21 mouse cellular contexts compared by ENCODE assay signal in genomic region chr14:57621699-57622098, GRCm38 (mm10). TPM values are rescaled to one million over a fixed set of nuclear protein-coding genes. Genes with fewer than 3 reads are reported as not detected.
DNase-seq lines count a peak whose midpoint lies in the region; ATAC-seq and TF ChIP-seq lines count a peak whose summit lies in the region.
"Had no signal": no experiment of that assay in that cellular context is flagged by ENCODE, and none has a peak within 500 bp of the region (broad histone marks: within the 10 kb centered on the region; RNA-seq: fewer than 3 reads in every experiment).

No protein-coding gene starts in this region.

- no peaks in the 10 kb centered on the region; the same call in 1 of the 2 replicates for H3K4me1 ChIP-seq in heart, embryonic 10.5 days
- 0 out of 2 replicates have a peak, but pooled peaks cover 3% of the 10 kb centered on the region for H3K4me1 ChIP-seq in hindbrain, postnatal 0 days (ENCODE audit: insufficient read depth, low read length)
- H3K4me1 ChIP-seq: embryonic facial prominence, embryonic 13.5 days; intestine, embryonic 15.5 days had no signal

- H3K9me3 ChIP-seq in heart, embryonic 10.5 days = no peaks in the 10 kb centered on the region
- H3K9me3 ChIP-seq in hindbrain, postnatal 0 days (ENCODE audit: low read length) = no peaks in the 10 kb centered on the region
- H3K9me3 ChIP-seq: embryonic facial prominence, embryonic 13.5 days; forebrain, embryonic 15.5 days; heart, embryonic 15.5 days; hindbrain, embryonic 13.5 days; intestine, embryonic 15.5 days had no signal

- no peak overlapping the region for H3K4me2 ChIP-seq in hindbrain, postnatal 0 days (ENCODE audit: low read depth, low read length)
- H3K4me2 ChIP-seq: embryonic facial prominence, embryonic 13.5 days; forebrain, embryonic 15.5 days; heart, embryonic 15.5 days; hindbrain, embryonic 13.5 days; intestine, embryonic 15.5 days had no signal

- no peak overlapping the region for H3K27ac ChIP-seq in heart, embryonic 10.5 days
- no peak overlapping the region for H3K27ac ChIP-seq in hindbrain, postnatal 0 days
- H3K27ac ChIP-seq: embryonic facial prominence, embryonic 13.5 days; forebrain, embryonic 15.5 days; heart, embryonic 15.5 days; hindbrain, embryonic 13.5 days; intestine, embryonic 15.5 days had no signal

- no peak overlapping the region for H3K9ac ChIP-seq in hindbrain, postnatal 0 days (replicated peaks; ENCODE audit: low read length)
- H3K9ac ChIP-seq: embryonic facial prominence, embryonic 13.5 days; forebrain, embryonic 15.5 days; heart, embryonic 15.5 days; hindbrain, embryonic 13.5 days; intestine, embryonic 15.5 days had no signal

- no peak overlapping the region for H3K4me3 ChIP-seq in heart, embryonic 10.5 days
- H3K4me3 ChIP-seq in hindbrain, postnatal 0 days (ENCODE audit: low read length) = no peak overlapping the region
- H3K4me3 ChIP-seq: embryonic facial prominence, embryonic 13.5 days; forebrain, embryonic 15.5 days; heart, embryonic 15.5 days; hindbrain, embryonic 13.5 days; intestine, embryonic 15.5 days had no signal

- no peak for ATAC-seq in hindbrain, postnatal 0 days
- ATAC-seq: activated CD4-positive, CD25-positive, alpha-beta regulatory T cell, adult 4 months; forebrain, embryonic 15.5 days; intestine, embryonic 15.5 days; Patski had no signal

- 78% methylated on average over 4 of the region's 4 CpGs for WGBS in heart, embryonic 10.5 days
- 68% methylated on average over 4 of the region's 4 CpGs for WGBS in hindbrain, postnatal 0 days

- peaks cover 43% of the 10 kb centered on the region for H3K36me3 ChIP-seq in heart, embryonic 10.5 days
- H3K36me3 ChIP-seq in hindbrain, postnatal 0 days (ENCODE audit: insufficient read depth, low read length) = peaks cover 9% of the 10 kb centered on the region; the same call in 1 of the 2 replicates

- no peak for TF ChIP-seq CTCF in hindbrain, postnatal 0 days (IDR thresholded peaks at IDR 0.05; ENCODE audit: low read depth)

- H3K27me3 ChIP-seq in heart, embryonic 10.5 days (ENCODE audit: insufficient read depth, poor library complexity, severe bottlenecking) = no peaks in the 10 kb centered on the region
- no peaks in the 10 kb centered on the region for H3K27me3 ChIP-seq in hindbrain, postnatal 0 days (ENCODE audit: insufficient read depth, low read length)
- H3K27me3 ChIP-seq: CH12.LX; embryonic facial prominence, embryonic 13.5 days; forebrain, embryonic 15.5 days; heart, embryonic 15.5 days; hindbrain, embryonic 13.5 days; intestine, embryonic 15.5 days; Patski had no signal

- DNase-seq in cerebellum, adult 18-20 months = peak; percentile 40 to 47
- DNase-seq in cerebellum, adult 11 months = no peak
- peak; percentile 77 for DNase-seq in brain, adult 2 months (ENCODE audit: low read depth, low spot score)
- DNase-seq in cerebellum, adult 8-10 months = peak; percentile 34
- DNase-seq in fat pad, adult 2 months (ENCODE audit: extremely low read depth, low read depth, low spot score) = peak; percentile 30
- DNase-seq in heart, embryonic 10.5 days (ENCODE audit: low spot score) = no peak
- no peak for DNase-seq in hindbrain, postnatal 0 days (ENCODE audit: low spot score)
- DNase-seq: adrenal gland, adult 2 months; adrenal gland, postnatal 25 days; gastrocnemius, postnatal 36 days; heart, adult 11 months; heart, postnatal 14 days; kidney, adult 2 months had no signal

RNA-seq across cellular contexts. Expression of gene Xpo4, which starts 43.5 kb away (rescaled TPM):
- 23.5 and 24.9 TPM in 2 replicates for polyA plus RNA-seq in heart, embryonic 10.5 days (2016; fragmentation: Nextera tagmentation; extraction: Ambion mirVana)
- total RNA-seq in hindbrain, postnatal 0 days (2014; rRNA removed) = 10.1 and 13.3 TPM in 2 replicates
- 11.9 and 12.4 TPM in 2 replicates for polyA plus RNA-seq in hindbrain, postnatal 0 days (2015; fragmentation: Nextera tagmentation; extraction: Ambion mirVana)

RNA-seq across cellular contexts. Expression of gene Eef1akmt1, which starts 50.3 kb away (rescaled TPM):
- 82.8 and 93.8 TPM in 2 replicates for polyA plus RNA-seq in heart, embryonic 10.5 days (2016; fragmentation: Nextera tagmentation; extraction: Ambion mirVana)
- total RNA-seq in hindbrain, postnatal 0 days (2014; rRNA removed) = 21.6 and 32.9 TPM in 2 replicates
- polyA plus RNA-seq in hindbrain, postnatal 0 days (2015; fragmentation: Nextera tagmentation; extraction: Ambion mirVana) = 69.9 and 71.2 TPM in 2 replicates

Comparison
In these comparisons a context has a peak if more than half of its experiments do, and no peak if none do; other contexts are left out.
1. DNase-seq: peak in cerebellum, adult 18-20 months (2 of 2), brain, adult 2 months (single experiment), cerebellum, adult 8-10 months (single experiment) and fat pad, adult 2 months (single experiment); none in cerebellum, adult 11 months (single experiment), heart, embryonic 10.5 days (single experiment) and hindbrain, postnatal 0 days (single experiment).